Mouse (Mus musculus): ENCODE measurements around the gene Atp8a1.

Gene Atp8a1

DNA sequence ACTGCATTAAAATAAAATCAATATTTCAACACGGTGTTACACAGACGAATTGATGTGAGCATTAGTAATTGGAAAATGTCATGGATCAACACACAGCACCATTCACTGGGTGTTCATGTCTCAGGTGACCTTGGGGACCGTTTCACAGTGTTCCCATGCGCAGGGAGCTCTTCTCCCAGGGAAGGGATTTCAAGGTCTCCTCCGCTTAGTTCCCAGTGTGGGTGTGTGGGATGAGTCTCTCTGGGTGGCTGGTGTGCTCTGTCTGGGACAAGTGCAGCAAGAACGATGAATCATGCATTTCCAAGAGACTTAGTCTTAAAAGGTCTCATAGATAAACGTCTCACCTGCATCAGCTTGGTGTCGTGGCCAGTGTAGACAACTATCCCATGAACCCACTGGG, 78.5 kb downstream of the Atp8a1 start:
- no peak for DNase-seq (ENCODE audit: low spot score)

- DNase-seq (ENCODE audit: low spot score), result no peak
These were observed 82.4 kb downstream of the Atp8a1 start for GRCm38 (mm10) chr5:67764798-67765197.

DNA sequence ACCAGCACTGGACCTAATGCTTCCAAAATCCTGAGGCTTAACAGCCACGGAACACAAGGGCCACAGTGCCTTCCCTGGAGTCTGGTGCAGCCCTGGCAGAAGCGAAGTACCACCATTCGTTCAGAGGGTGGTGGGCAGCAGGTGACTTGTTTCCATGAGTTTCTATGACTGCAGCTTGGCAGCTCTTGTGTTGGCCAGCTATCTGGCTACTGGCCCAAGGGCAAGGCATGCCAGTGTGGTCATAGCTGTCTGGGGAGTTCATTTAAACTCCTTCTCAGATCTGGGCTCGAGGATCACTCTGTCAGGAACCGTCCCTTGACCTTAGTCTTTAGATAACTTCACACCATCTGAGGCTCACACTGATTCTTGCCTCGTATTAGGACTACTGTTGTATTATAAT, 89.1 kb downstream of the Atp8a1 start:
- DNase-seq (ENCODE audit: low spot score), result no peak

- peak; percentile 21 for DNase-seq (ENCODE audit: low spot score)
These were observed 91.1 kb downstream of the Atp8a1 start for GRCm38 (mm10) chr5:67756138-67756537.

DNA sequence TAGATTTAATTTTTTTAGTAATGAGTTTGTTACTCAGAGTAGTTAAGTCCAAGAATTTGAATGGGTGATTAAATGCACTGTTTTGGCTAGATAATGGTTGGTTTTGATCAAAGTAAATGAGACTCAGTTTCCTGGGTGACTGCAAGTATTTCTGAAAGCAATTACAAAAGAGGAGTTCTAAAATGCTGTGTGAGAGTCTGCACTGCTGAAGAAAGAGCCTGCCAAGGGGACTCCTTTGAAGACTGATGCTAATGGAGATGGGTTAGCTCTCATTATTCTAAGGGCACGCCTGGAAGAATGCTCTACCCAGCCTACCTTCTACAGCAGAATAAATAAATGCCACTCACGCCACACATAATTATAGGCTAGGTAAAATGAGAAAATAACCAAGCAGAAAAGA, 94.2 kb downstream of the Atp8a1 start:
- DNase-seq (ENCODE audit: low spot score), result no peak

DNA sequence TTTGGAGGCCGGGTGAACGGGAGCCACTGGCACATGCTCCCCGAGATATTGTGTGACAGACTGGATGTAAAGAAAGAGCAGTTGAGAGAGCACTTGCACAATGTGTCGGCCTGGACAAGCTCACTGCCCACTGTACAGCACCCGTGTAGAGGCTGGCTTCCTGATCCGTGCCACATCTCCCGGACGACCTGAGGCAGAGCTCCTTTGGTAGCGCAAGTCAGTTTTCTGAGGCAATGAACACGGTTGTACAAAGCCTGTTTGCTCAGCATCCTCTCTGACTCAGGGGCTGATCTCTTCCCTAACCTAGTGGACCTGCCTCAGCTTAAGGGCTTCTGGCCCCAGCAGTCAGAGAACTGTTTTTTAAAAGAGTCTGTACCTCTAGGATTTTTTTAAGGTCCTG, 94.6 kb downstream of the Atp8a1 start:
- DNase-seq (ENCODE audit: low spot score), result no peak

DNA sequence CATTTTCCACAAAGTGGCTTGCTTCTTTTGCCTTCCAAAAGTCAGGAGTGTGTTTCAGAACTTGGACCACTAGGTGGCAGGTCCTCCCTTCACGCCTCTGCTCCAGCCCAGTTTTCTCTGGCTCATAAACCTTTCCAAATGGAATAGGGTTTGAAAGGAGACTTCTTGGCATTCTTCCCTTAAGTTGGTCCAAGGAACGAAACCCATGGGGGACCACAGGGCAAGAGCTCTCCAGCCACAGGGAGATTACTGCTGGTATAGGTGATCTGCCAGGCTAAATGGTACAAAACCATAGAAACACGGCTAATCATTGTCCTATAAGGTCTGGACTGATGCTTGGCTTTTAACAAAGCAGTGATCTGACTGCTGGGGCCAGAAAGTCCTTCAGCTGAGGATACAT, 95.2 kb downstream of the Atp8a1 start:
- DNase-seq (ENCODE audit: low spot score), result no peak

DNA sequence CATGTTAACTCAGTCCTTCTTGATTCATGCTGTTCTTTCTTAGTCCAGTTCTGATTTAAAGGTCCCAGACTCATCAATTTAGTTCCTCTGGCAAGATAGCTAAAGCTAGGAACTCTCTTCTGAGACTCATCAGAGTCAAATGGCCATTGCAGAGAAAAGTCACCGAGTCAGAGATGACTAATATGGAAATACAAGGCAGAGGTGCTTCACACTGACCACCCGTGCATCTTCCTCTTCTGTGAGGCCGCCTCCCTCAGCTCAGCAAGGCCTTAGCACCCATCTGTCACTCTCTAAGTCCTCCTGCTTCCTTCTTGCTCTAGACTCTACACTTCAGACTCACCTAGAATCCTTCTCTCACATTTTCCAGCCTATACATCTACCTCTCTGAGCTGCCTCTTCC, 108.0 kb downstream of the Atp8a1 start:
- no peak for DNase-seq (ENCODE audit: low spot score)

GRCm38 (mm10) chr5:67738133-67738532, 109.1 kb downstream of the Atp8a1 start:
- no peak for DNase-seq (ENCODE audit: low spot score)

DNA sequence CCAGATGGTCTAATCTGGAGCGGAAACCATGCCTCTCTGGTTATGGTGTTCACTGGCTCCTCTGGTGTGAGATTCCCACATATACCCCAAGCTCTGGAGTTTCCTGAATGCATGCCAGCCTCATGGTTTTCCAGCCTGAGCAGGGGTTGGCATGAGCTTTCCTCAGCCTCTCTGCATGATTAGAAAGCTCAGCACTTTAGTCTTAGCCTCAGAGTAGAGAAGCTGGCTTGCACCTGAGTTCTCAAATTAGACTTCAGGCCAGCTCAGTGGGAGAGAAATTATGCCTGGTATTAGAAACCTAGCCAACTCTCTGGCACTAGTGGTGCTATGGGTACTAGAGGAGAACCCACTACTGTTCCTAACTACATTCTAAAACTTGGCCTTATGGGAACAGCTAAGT, 111.5 kb downstream of the Atp8a1 start:
- no peak for DNase-seq (ENCODE audit: low spot score)

GRCm38 (mm10) chr5:67733551-67734258, 113.5 kb downstream of the Atp8a1 start:
- DNase-seq (ENCODE audit: low spot score), result no peak

GRCm38 (mm10) chr5:67733150-67733549, 114.1 kb downstream of the Atp8a1 start:
- no peak for DNase-seq (ENCODE audit: low spot score)

DNA sequence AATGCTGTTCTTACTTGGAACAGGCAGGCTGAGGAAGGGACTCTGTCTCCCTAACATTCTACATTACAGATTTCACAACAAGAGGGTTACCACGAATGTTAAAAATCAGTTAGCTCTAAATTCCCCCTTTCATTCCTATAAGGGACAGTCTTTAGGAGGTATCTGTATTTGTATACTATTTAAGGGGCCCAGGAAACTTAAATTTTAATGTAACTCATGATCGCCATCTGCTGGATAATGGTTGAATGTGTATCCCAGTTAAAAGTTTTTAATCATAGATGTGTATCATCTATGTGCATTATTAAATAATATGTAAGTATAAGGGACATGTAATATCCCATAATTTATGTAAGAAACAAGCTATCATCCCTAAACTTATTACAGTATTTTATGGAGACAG, 119.5 kb downstream of the Atp8a1 start:
- DNase-seq (ENCODE audit: low spot score), result no peak

GRCm38 (mm10) chr5:67726810-67727209, 120.4 kb downstream of the Atp8a1 start:
- DNase-seq (ENCODE audit: low spot score), result no peak

DNA sequence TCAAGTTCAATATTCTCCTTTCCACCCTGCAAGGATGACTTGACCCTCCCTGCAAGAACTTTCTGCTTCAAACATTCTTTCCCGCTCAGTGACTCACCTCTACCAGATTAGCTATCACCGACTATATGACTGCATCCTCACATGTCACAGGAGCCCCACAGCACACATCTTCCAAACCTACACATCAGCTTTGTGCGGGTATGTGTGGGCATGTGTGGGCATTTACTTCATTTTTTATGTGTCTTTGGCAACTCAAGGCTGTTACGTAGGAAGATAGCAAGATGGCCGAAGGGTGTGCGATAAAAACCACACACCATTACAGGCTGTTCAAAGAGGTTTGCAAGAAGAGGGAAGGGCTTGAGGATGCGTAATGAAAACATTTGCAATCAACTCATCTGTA, 145.6 kb downstream of the Atp8a1 start:
- DNase-seq (ENCODE audit: low spot score), result no peak

- no peak for DNase-seq (ENCODE audit: low spot score)
These were observed 147.8 kb downstream of the Atp8a1 start for GRCm38 (mm10) chr5:67699418-67699817.

- no peak for DNase-seq (ENCODE audit: low spot score)
These were observed 149.1 kb downstream of the Atp8a1 start for GRCm38 (mm10) chr5:67698176-67698575.

DNA sequence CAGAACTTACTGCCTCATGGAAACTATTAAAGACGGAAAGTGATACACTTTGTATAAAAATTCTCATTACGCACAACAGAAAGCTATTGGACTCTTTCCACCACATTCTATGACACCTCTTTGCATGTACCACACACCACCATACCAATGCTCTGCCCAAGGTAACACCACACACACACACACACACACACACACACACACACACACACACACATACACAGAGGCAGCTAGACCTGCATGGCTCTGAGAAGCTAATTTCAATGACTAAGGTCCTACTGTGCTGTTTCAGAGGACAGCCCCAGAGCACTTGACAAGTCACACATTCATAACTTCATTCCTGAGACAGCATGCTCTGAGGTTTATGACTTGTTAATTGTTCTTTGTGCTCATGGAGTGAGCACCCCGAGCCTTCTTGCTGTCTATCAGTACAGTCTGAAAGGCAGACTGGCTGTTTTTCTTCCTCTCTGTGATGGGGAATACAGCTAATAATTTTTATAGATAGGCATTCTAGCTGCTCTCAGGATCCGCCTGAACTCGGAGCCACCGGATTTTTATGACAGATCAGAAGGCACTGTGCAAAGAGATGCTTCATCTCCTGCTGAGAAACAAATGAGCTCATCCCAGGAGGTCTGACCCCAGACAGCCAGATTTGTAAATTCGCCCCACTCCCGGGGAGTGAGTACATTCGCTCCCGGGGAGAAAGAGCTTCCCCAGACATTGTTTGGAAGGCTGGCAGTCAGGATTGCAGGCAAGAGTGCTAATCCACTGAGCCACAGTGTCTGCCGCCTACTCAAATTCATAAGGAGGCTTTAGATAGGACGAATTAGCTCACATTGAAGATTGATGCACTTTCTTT, 150.3 kb downstream of the Atp8a1 start:
- DNase-seq (ENCODE audit: low spot score), result no peak

DNA sequence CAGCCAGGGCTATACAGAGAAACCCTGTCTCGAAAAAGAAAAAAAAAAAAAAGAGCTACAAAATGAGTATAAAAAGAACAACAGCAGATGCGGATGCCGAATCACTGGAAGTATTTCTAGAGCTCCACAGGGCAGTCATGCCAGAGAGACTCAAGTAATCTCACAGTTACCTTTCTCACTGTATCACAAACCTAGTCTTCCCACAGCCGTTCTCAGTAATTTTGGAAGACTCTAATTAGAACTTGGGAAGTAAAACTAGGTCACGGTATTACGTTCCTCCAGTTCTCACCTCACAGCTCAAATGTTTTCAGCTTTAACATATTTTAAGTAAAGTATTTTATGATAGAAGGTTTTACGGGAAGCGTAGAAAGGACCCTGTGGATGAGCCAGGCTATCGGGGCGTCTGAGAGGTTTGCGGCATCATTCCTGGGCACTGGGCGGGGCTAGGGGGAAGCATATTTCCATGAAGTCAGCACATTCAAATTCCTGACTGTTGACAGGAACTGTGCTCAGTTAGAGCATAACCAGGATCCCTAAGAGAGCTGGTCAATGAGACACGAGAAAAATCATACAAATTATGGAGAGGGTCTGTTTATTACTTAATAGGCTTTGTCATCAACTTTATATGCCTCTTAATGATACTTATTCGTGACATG, 152.1 kb downstream of the Atp8a1 start:
- no peak for DNase-seq (ENCODE audit: low spot score)

- DNase-seq (ENCODE audit: low spot score), result no peak
These were observed 156.9 kb downstream of the Atp8a1 start for GRCm38 (mm10) chr5:67690336-67690735.

DNA sequence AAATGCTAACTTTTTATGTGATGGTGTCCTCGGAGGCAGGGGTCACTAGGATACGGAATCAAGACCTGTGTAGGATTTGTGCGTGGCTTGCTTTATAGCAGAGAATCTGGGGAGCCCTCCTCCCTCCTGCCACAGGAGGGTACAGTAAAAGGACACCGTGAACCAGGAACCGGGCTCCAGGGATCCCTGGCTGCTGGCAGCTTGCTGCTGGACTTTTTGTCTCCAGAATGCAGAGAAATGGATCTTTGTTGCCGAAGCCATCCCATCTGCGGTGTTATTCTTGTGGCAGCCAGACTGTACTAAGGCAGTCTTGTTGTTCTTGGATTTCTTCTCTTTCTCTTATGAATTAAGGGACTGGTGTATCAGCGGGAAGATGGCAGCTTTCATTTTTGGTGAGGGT, 159.2 kb downstream of the Atp8a1 start:
- DNase-seq (ENCODE audit: low spot score), result no peak

- no peak for DNase-seq (ENCODE audit: low spot score)
These were observed 161.3 kb downstream of the Atp8a1 start for GRCm38 (mm10) chr5:67685906-67686305.

DNA sequence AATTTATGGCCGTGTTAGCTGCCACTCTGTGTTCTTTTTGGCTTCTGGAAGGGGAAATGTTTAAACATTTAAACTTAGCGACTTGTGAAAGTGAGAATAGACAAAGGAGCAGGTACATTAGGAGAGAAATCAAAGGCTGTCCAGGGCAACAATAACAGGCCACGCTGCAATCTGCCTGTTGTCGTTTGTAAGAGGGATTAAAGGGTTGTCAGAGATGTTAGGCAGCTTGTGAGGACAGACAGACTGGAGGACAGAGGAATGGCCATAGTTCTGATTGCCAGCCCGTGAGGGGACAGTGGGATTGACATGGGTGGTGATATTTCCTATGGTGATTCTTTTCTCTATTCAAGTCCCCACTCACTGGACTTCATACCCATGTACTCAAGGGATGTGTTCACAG, 161.8 kb downstream of the Atp8a1 start:
- DNase-seq (ENCODE audit: low spot score), result no peak

Data from lung, postnatal 25 days (tissue).